Mouse (Mus musculus): ENCODE data around the gene Chd3. TPM values are rescaled to one million over a fixed set of nuclear protein-coding genes. Genes with fewer than 3 reads are reported as not detected.
A peak's percentile ranks its signal among the peaks of the same experiment; 100 is the strongest.

Chd3 gene
- polyA plus RNA-seq, 1 experiment from 2014 or later, result 88.3 TPM

- WGBS, result 77% methylated on average over 6 of the region's 6 CpGs
- Histone ChIP-seq H3K27ac (replicated peaks) (no peak overlapping the region), H3K9me3 (replicated peaks) (no peaks in the 10 kb centered on the region), H3K9ac (no peak overlapping the region), H3K36me3 (0 out of 2 replicates have a peak, but pooled peaks cover 2% of the 10 kb centered on the region), H3K4me1 (0 out of 2 replicates have a peak, but pooled peaks cover 5% of the 10 kb centered on the region), H3K4me2 (replicated peaks) (no peak overlapping the region), H3K27me3 (no peaks in the 10 kb centered on the region), H3K4me3 (replicated peaks) (no peak overlapping the region)
- ATAC-seq (ENCODE audit: insufficient number of reproducible peaks, low FRiP score, low TSS enrichment, low read depth), result no peak
These were observed 12.2 kb upstream of the Chd3 start for GRCm38 (mm10) chr11:69381356-69381755.

GRCm38 (mm10) chr11:69379600-69379999, 10.4 kb upstream of the Chd3 start:
- 83% methylated on average over 3 of the region's 3 CpGs for WGBS
- H3K4me3 ChIP-seq (replicated peaks), result no peak overlapping the region
- 0 out of 2 replicates have a peak, but pooled peaks cover 5% of the 10 kb centered on the region for H3K4me1 ChIP-seq
- no peak for ATAC-seq (ENCODE audit: insufficient number of reproducible peaks, low FRiP score, low TSS enrichment, low read depth)
- no peak overlapping the region for H3K27ac ChIP-seq (replicated peaks)
- 0 out of 2 replicates have a peak, but pooled peaks cover 5% of the 10 kb centered on the region for H3K36me3 ChIP-seq
- H3K4me2 ChIP-seq (replicated peaks), result no peak overlapping the region
- no peak overlapping the region for H3K9ac ChIP-seq
- H3K27me3 ChIP-seq, result no peaks in the 10 kb centered on the region
- H3K9me3 ChIP-seq (replicated peaks), result no peaks in the 10 kb centered on the region

GRCm38 (mm10) chr11:69377766-69378165, 8.6 kb upstream of the Chd3 start:
- no peaks in the 10 kb centered on the region for H3K9me3 ChIP-seq (replicated peaks)
- peaks cover 16% of the 10 kb centered on the region; the same call in 1 of the 2 replicates for H3K36me3 ChIP-seq
- 66% methylated on average over 3 of the region's 3 CpGs for WGBS
- H3K27ac ChIP-seq (replicated peaks), result no peak overlapping the region
- ATAC-seq (ENCODE audit: insufficient number of reproducible peaks, low FRiP score, low TSS enrichment, low read depth), result no peak
- H3K27me3 ChIP-seq, result no peaks in the 10 kb centered on the region
- no peak overlapping the region for H3K4me2 ChIP-seq (replicated peaks)
- no peak overlapping the region for H3K9ac ChIP-seq
- H3K4me3 ChIP-seq (replicated peaks), result no peak overlapping the region
- 0 out of 2 replicates have a peak, but pooled peaks cover 3% of the 10 kb centered on the region for H3K4me1 ChIP-seq

DNA sequence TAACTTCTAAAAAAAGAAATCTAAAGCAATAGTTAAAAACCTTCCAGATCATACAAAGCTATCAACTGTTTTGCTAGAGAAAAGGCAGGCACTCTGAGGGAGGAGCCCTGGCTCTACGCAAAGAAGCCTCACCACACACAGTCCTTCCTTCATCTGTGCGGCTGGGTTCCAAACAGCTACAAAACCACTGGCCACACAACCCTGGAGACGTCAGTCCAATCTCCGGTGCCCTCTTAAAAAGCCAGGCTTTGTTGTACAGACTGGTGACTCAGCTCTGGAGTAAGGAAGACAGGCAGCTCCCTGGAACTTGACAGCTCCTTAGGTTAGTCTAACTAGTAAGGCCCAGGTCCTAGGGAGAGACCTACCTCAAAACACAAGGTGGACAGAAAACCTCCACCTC, 6.4 kb upstream of the Chd3 start:
- no peaks in the 10 kb centered on the region for H3K9me3 ChIP-seq (replicated peaks)
- ATAC-seq (ENCODE audit: insufficient number of reproducible peaks, low FRiP score, low TSS enrichment, low read depth), result no peak
- H3K4me1 ChIP-seq, result peaks cover 20% of the 10 kb centered on the region
- H3K27ac ChIP-seq (replicated peaks), result no peak overlapping the region
- H3K4me3 ChIP-seq (replicated peaks), result no peak overlapping the region
- no peaks in the 10 kb centered on the region for H3K27me3 ChIP-seq
- WGBS, result 71% methylated on average over 4 of the region's 4 CpGs
- H3K36me3 ChIP-seq, result peaks cover 19% of the 10 kb centered on the region; the same call in 1 of the 2 replicates
- H3K4me2 ChIP-seq (replicated peaks), result no peak overlapping the region
- no peak overlapping the region for H3K9ac ChIP-seq

DNA sequence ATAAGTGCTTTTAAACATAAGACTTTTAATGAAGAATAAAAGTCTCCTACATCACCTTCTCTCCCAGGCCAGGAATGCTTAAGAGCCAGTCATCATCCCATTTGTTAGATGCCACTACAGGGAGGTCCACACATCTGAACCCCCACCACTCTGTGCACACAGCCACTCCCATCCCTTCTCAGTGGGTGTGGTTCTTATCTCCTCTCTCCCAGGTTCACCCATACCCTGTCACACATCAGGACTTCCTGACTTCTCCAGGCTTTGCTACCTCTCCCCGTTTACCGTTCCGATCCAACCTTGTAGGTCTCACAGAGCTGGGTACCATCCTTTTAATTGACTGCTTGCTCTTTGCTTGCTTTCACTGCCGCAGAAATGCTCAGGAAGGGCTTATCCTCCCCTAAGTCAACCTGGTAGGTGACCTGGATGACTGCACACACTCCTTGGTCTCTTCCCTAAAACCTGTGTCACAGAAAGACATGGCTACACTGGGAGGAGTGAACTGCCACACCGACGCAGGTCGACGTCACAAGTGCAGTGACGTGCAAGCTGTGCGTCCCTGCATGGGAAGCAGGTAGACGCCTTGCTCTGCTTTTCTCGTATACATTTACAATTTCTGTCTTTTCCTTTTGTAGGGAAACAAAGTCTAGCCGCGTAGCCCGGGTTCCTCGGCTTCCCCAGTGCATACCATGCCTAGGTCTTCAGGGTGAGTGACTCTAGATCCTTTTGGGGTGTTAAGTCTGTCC, 4.2 kb upstream of the Chd3 start:
- Histone ChIP-seq H3K9me3 (replicated peaks) (no peaks in the 10 kb centered on the region), H3K4me2 (replicated peaks) (no peak overlapping the region), H3K36me3 (peaks cover 19% of the 10 kb centered on the region; the same call in 1 of the 2 replicates), H3K9ac (no peak overlapping the region), H3K27ac (replicated peaks) (no peak overlapping the region), H3K4me1 (peaks cover 22% of the 10 kb centered on the region), H3K4me3 (replicated peaks) (no peak overlapping the region), H3K27me3 (no peaks in the 10 kb centered on the region)
- 94% methylated on average over 16 of the region's 16 CpGs for WGBS
- no peak for ATAC-seq (ENCODE audit: insufficient number of reproducible peaks, low FRiP score, low TSS enrichment, low read depth)

- Histone ChIP-seq H3K27ac (replicated peaks) (peak overlapping the region; percentile 63; the same call in 1 of the 2 replicates), H3K36me3 (peaks cover 19% of the 10 kb centered on the region; the same call in 1 of the 2 replicates), H3K9me3 (replicated peaks) (no peaks in the 10 kb centered on the region), H3K27me3 (no peaks in the 10 kb centered on the region), H3K9ac (no peak overlapping the region), H3K4me3 (replicated peaks) (no peak overlapping the region), H3K4me1 (peaks cover 28% of the 10 kb centered on the region), H3K4me2 (replicated peaks) (no peak overlapping the region)
- no peak for ATAC-seq (ENCODE audit: insufficient number of reproducible peaks, low FRiP score, low TSS enrichment, low read depth)
- WGBS, result 56% methylated on average over 3 of the region's 3 CpGs
These were observed 3.6 kb upstream of the Chd3 start for GRCm38 (mm10) chr11:69372780-69373170.

DNA sequence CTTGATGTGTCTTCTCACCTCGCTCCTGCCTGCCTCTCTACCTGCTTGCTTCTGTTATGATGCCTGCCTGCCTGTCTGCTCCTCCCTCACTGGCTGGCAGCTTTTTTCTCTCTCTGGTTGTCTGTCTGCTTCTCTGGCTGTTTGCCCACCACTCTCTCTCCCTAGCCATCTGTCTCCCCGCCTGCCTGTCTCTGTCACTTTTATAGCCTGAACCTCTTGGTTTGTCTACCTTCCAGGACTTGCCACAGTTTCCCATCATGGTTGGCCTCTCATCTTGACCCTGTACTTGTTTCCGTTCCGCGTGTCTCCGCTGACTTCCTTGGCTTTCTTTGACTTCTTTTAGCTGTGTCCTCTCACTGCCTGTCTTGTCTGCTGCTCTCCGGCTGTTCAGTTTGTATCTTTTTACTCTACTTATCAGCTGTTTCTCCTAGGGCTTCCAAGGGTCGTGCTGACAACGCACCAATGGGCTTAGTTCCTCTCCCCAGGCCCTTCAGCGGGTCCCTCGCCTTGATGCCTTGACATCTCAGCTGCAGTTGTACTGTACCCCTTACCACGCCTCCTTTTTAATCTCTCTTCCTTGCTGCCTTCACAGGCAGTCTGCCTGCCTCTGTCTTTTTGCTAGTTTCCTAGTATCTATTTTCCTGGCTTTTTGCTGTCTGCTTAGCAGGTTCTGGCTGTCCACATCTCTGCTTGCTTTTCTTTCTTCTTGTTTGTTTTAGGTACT, 3.0 kb upstream of the Chd3 start:
- Histone ChIP-seq H3K9ac (no peak overlapping the region), H3K27me3 (no peaks in the 10 kb centered on the region), H3K27ac (replicated peaks) (peak overlapping the region; percentile 63), H3K9me3 (replicated peaks) (no peaks in the 10 kb centered on the region), H3K4me1 (peaks cover 30% of the 10 kb centered on the region), H3K36me3 (peaks cover 19% of the 10 kb centered on the region; the same call in 1 of the 2 replicates), H3K4me3 (replicated peaks) (no peak overlapping the region; the same call in 1 of the 2 replicates), H3K4me2 (replicated peaks) (no peak overlapping the region)
- 53% methylated on average over 12 of the region's 12 CpGs for WGBS
- no peak for ATAC-seq (ENCODE audit: insufficient number of reproducible peaks, low FRiP score, low TSS enrichment, low read depth)

GRCm38 (mm10) chr11:69371601-69372000, 2.4 kb upstream of the Chd3 start:
- H3K36me3 ChIP-seq, result peaks cover 19% of the 10 kb centered on the region; the same call in 1 of the 2 replicates
- no peaks in the 10 kb centered on the region for H3K27me3 ChIP-seq
- no peak for ATAC-seq (ENCODE audit: insufficient number of reproducible peaks, low FRiP score, low TSS enrichment, low read depth)
- H3K9ac ChIP-seq, result no peak overlapping the region
- H3K9me3 ChIP-seq (replicated peaks), result no peaks in the 10 kb centered on the region
- peaks cover 30% of the 10 kb centered on the region for H3K4me1 ChIP-seq
- no peak overlapping the region; the same call in 1 of the 2 replicates for H3K4me3 ChIP-seq (replicated peaks)
- 51% methylated on average over 12 of the region's 12 CpGs for WGBS
- H3K4me2 ChIP-seq (replicated peaks), result no peak overlapping the region
- peak overlapping the region; percentile 81 for H3K27ac ChIP-seq (replicated peaks)

DNA sequence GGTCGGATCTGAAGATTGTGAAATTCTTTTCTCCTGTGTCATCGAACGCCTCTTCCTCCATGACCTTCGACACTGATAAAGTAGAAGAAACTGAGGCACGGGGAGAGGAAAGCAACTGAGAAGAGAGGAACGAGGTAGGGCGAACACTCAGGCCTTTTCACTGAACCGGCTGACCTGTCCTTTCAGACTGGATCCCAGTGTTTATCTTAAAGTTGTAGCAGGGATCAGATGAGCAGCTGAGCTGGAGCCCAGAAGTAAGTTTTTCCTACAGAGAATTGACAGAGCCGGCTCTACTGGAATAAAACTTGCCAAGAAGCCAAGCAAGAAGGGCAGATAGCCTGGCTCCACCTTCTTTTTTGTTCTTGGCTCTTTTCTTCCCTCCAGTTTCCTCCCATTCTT, 1.6 kb upstream of the Chd3 start:
- Histone ChIP-seq H3K9ac (no peak overlapping the region), H3K4me3 (replicated peaks) (no peak overlapping the region), H3K27me3 (no peaks in the 10 kb centered on the region), H3K9me3 (replicated peaks) (no peaks in the 10 kb centered on the region), H3K36me3 (peaks cover 14% of the 10 kb centered on the region; the same call in 1 of the 2 replicates), H3K27ac (replicated peaks) (peak overlapping the region; percentile 81), H3K4me2 (replicated peaks) (peak overlapping the region; percentile 13; the same call in 1 of the 2 replicates), H3K4me1 (peaks cover 36% of the 10 kb centered on the region)
- no peak for ATAC-seq (ENCODE audit: insufficient number of reproducible peaks, low FRiP score, low TSS enrichment, low read depth)
- WGBS, result 26% methylated on average over 9 of the region's 9 CpGs

- Histone ChIP-seq H3K9me3 (replicated peaks) (no peaks in the 10 kb centered on the region), H3K27me3 (no peaks in the 10 kb centered on the region), H3K4me3 (replicated peaks) (peak overlapping the region; percentile 85), H3K4me1 (peaks cover 42% of the 10 kb centered on the region), H3K36me3 (peaks cover 14% of the 10 kb centered on the region; the same call in 1 of the 2 replicates), H3K4me2 (replicated peaks) (peak overlapping the region; percentile 90), H3K9ac (peak overlapping the region; percentile 0; the same call in 1 of the 2 replicates), H3K27ac (replicated peaks) (peak overlapping the region; percentile 99)
- 9% methylated on average over 2 of the region's 2 CpGs for WGBS
- no peak for ATAC-seq (ENCODE audit: insufficient number of reproducible peaks, low FRiP score, low TSS enrichment, low read depth)
These were observed 997 bp upstream of the Chd3 start for GRCm38 (mm10) chr11:69369990-69370816.
